Mouse (Mus musculus): ENCODE measurements around the gene Rnf212b.

Gene Rnf212b

DNA sequence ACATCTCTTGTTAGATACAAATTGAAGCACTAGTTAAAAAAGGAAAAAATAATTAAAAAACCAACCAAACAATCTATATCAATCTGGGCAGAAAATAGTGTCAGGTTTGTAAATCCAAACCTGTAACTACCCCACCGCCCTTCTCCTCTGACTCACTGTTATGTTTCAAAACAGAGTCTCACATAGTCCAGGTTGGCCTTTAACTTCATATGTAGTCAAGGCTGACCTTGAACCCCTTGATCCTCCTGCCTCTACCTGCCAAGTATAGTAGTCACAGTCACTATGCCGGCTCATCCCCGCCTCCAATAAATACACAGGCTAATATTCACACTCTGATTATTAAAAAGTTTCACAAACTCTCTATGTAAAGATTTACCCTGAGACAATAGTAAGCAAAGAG is 41.8 kb downstream of the Rnf212b start:
- TF ChIP-seq GATA4 (IDR thresholded peaks at IDR 0.05; ENCODE audit: insufficient replicate concordance, low read length): no peak

DNA sequence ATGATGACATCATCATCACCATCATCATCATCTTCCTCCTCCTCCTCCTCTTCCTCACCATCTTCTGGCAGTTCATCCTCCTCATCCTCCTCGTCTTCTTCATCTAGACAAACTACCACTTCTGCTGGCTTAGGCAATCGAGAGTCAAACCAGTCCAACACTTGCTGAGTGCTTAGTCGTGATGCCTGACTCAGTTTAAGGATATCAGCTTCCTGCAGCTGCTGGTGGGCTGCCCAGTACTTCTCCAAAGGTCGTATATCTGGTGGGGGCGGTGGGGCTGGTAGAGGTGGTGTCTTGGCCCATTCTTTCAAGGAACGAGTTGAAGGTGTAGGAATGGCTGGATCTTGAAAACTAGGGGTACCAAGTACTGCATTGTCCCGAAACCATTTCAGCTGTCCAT is 42.8 kb downstream of the Rnf212b start:
- no peak for TF ChIP-seq GATA4 (IDR thresholded peaks at IDR 0.05; ENCODE audit: insufficient replicate concordance, low read length)

DNA sequence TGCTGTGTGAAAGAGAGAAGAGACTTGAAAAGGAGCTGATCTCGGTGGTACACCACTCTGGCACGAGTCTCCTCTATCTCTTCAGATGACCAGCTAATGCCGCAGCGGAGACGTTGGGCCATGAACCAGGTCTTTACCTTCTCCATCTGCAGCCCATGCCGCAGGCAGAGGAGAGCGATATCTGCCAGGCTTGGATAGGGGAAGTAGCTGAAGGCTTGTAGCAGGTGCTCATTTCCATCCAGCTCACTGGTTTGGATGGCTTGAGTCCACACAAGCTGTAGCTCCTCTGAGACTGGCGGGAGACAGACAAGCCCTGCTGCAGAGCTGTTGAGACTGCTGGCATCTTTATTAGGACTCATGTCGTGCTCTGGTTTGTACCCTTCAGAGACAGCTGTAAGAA is 44.0 kb downstream of the Rnf212b start:
- no peak for TF ChIP-seq GATA4 (IDR thresholded peaks at IDR 0.05; ENCODE audit: insufficient replicate concordance, low read length)

DNA sequence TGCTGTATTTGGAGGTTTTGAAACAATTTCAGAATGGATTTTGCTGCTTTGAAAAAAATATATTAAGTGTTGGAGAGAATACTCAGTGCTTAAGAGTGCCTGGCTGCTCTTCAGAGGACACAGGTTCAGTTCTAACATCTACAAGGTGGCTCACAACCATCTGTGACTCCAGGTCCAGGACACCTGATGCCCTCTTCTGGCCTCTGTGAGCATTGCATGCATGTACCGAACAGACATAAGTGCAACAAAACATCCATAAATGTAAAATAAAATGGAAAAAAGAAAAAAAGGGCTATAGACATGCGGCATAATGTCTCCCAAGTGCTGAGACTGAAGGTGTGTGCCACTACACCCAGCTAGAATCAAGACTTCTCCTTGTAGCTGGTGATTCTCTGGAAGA is 46.6 kb downstream of the Rnf212b start:
- no peak for TF ChIP-seq GATA4 (IDR thresholded peaks at IDR 0.05; ENCODE audit: insufficient replicate concordance, low read length)

DNA sequence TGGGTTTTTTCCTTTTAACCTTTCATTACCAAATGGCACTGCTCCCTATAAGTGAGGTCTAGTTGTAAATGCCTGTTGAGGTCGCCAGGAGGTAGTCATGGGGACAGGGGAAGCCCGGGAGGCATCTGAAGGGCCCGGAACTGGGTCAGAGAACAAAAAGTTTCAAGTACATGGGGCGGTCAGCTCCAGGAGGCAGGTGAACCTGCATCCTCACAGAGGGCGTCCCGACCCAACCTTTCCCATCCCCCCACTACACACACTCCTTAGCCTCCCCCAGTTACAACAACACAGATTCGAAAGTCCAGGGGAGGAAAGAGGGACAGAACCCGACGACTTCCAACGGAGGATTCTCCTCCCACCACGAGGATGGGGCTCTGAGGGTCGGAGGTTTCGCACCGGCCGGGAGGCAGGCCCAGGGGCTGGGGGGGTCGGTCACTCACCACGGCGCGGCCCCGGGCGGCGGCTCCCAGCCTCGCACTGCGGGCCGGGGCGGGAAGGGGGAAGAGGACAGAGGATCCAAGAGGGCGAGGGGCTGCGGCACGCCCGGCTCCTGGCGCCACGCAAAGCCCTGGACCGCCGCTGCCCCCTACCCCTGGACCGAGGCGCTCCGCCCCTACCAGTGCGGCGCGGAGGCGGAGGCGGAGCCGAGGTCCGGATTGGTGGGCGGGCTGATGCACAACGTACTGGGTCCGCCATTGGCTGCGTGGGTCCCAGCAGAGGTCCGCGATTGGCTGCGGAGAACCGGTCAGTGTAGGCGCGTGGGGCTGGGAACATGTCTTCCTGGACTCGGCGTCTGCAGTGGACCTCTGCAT is 49.8 kb downstream of the Rnf212b start:
- TF ChIP-seq GATA4 (IDR thresholded peaks at IDR 0.05; ENCODE audit: insufficient replicate concordance, low read length): no peak

DNA sequence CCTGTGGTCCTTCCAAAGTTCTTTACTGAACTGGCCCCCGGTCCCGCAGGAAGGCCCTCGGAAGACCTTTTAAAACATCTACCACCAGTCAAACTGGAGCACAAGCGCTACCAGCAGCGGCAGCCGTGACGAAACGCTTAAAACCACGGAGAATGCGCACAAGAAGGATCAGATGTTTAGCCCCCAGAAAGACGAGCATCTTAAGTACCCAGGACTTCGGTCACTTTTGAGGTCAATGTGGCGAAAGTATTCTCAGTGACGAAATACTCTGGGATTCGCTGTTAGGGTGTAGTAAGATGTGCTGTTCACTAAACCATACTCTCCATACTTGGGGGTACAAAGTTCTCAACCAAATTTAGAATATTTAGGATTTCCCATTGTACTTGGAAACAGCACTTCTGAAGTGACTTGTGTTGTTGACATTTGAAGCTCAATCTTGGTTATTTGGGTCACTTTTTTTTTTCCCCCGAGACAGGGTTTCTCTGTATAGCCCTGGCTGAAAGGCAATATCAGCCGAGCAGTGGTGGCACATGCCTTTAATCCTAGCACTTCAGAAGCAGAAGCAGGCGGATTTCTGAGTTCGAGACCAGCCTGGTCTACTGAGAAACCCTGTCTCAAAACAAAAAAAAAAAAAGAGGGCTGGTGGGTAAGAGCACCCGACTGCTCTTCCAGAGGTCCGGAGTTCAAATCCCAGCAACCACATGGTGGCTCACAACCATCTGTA is 50.5 kb downstream of the Rnf212b start:
- no peak for TF ChIP-seq GATA4 (IDR thresholded peaks at IDR 0.05; ENCODE audit: insufficient replicate concordance, low read length)

DNA sequence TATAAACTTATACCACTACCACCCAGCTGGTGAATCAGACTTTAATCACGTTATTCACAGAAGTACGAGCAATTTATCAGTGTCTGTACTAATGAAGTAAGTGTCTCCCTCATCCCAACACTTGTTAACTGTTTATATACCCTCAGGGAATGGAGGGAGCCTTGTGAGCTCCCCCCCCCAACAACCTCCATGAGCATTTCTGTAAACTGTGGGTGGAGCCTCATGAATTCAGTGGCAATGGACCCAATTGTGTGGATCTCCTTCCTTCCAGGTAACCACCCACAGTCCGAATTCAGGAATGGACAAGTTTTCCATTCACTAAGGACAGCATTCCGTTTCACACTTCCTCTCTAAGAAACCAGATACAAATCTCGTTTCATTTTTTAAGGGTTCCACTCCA is 51.7 kb downstream of the Rnf212b start:
- no peak for TF ChIP-seq GATA4 (IDR thresholded peaks at IDR 0.05; ENCODE audit: insufficient replicate concordance, low read length)

DNA sequence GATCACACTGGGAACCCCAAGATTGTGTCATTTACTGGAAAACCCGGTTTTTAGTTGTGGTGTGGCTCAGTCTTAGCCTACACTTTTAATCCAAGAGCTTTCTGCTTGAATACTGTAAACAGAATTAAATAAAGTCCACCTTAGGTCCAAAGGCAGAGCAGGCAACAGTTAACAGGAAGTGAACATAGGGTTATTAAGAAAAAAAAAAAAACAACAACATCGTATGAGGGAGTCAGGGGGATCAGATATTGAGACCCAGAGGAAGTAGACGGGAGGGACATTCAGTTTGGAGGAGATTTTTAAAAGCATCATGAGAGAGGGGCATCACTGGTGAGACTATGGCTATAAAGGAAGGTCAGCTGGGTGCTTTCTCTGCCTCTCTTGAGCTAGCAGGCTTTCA is 52.3 kb downstream of the Rnf212b start:
- no peak for TF ChIP-seq GATA4 (IDR thresholded peaks at IDR 0.05; ENCODE audit: insufficient replicate concordance, low read length)

DNA sequence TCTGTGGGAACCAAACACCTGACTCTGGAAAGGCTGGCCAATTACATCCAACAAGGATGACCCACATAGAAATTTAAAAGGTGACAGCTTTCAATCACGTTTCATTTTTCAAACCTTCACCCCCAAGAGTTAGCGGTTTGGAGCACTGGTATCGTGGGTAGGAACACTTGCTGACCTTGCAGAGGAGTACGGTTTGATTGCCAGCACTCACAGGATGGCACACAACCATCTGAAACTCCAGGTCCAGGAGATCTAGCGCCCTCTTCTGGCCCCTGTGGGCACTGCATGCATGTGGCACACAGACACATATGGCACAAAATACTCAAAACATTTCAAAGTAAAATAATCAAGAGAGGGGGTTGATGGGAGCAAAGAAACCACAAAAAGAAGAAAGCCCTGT is 53.0 kb downstream of the Rnf212b start:
- no peak for TF ChIP-seq GATA4 (IDR thresholded peaks at IDR 0.05; ENCODE audit: insufficient replicate concordance, low read length)

DNA sequence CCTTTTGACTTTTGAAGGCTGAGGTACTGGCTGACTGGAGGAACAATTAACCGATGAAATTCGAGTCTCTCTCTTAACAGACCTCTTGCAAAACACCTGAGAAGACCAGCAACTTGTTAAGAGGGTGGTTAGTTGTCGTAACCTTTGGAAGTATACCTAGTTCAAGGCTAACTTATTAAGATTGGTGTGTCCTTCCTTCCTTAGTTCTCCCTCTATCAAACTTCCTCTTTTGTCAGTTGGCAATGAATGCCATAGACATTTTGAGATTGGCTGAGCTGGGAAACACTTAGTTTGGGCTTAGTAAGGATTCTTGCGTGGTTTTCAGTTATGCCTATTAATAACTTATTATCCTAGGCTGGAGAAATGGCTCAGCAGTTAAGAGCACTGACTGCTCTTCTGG is 54.1 kb downstream of the Rnf212b start:
- TF ChIP-seq GATA4 (IDR thresholded peaks at IDR 0.05; ENCODE audit: insufficient replicate concordance, low read length): no peak

DNA sequence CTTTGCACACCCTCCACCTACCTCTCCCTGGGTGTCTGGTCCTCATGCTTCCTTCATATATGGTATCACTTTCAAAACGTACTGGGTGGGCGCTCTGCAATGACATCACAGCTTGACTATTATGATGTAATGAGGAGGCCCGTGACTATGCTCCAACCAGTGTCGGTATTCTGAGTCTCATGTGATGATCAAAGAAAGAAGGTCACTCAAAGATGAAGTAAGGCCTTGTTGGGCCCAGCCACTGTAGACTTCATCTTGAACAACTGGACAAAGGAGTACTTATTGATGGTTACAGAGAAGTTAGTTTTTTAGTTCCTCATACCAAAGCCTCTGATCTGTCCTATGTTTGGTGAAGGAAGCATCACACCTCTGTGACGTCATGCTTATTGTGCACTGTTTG is 56.9 kb downstream of the Rnf212b start, which contains the start of gene Homez:
Homez (minus strand) TSS at position 101 of the 400 bp plus-strand sequence.
- TF ChIP-seq GATA4 (IDR thresholded peaks at IDR 0.05; ENCODE audit: insufficient replicate concordance, low read length): no peak

DNA sequence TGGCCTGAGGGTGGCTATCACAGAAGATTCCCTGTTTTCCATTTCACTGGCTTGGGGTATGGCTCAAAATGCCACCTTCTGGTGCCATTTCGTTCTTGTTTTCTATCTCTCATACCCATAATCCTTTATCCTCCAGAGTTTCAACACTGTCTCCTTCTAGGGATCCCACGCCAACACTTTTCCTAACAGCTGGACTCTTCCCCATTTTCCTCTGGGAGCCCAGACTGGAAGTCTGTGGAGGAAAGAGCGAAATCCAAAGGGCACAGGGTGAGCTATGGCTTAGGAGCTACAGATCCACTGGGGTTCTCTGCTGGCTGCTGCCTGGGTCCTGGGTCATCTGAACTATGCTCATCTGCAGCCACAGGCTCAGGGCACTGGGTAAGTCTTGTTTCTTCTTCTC is 60.2 kb downstream of the Rnf212b start:
- TF ChIP-seq GATA4 (IDR thresholded peaks at IDR 0.05; ENCODE audit: insufficient replicate concordance, low read length): no peak

DNA sequence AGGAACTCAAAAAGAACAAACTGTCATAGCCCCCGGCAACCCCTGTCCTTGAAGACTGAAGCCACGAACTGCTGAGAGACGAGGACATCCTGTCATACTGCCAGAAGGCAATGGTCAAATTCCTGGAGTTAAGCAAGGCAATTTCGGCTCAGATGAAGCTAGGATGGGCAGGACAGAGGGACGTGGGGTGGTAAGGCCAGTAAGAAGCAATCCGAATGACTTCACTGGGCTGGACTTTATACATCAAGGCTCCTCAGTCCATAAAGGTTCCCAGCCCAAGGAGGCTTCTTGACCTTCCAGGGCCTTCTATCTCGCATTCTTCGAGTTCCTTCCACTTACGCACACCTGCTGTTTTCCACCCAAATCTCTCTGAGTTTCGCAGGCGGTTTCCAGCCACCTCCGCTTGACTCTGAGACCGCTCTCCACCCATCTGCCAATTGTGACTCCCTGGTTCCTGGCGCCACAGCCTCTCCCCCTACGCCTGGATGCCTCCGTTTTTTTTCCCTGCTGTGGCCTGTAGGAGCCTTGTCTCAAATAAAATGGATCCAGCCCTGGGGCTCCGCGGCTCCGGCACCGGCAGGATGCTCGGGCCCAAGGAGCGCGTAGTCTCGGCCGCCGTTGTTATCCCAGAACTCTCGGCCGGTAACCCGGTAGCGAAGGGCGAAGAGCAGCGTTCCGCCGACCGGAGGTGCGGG is 62.0 kb downstream of the Rnf212b start:
- TF ChIP-seq GATA4 (IDR thresholded peaks at IDR 0.05; ENCODE audit: insufficient replicate concordance, low read length): no peak

DNA sequence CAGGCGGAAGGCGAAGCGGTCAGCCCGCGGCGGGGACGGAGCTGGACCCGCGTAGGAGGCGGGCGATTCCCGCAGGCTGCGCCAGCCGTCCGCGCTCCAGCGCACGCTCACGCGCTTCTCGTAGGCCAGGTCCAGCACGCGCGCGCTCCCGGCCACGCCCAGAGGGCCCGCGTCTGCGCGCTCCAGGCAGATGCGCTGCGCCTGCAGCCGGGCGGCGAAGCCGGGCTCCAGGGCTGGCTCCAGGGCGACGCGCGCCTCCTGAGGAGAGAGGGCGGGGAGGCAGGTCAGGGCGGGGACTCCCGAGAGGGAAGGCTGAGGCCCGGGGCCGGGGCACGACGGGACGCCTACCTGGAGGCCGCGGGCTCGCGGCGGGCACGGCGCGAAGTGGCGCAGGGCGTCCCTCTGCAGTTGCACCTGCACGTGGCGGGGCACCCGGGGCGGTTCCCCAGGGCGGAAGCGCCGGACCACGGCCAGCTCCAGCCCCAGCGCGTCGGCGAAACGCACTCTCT is 62.7 kb downstream of the Rnf212b start:
- TF ChIP-seq GATA4 (IDR thresholded peaks at IDR 0.05; ENCODE audit: insufficient replicate concordance, low read length): no peak

DNA sequence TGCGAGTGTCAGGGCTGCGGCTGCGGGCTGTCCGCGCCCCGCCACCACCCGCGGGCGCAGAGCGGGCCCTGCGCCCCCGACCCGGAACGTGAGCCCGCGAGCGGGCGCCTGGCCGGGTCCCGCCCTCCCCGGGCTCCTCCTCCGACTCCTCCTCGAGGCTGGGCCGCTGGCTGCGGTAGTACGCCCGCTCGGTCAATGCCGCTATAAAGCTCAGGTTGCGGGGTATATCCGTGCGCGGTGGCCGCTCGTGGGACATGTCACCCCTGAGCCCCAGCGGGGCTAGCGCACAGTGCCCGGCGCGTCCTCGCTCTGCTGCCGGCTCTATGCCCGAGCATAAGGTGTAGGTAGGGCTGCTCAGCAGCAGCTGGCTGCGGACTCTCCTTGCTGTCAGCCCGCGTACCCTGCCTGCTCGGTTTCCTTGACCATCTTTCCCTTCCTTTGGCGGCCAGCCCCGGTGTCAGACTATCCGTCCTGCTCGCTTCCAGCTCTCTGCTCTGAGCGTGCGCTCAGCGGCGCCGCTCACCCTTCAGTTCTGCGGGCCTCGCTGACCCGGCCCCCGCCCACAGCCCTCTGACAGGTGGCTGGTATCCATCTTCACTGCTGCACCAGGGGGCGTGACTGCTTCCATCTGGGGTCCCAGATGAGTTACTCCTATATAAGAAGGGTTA is 63.2 kb downstream of the Rnf212b start, which contains the start of gene Ppp1r3e:
Ppp1r3e (minus strand) TSS at position 503 of the 668 bp plus-strand sequence.
- TF ChIP-seq GATA4 (IDR thresholded peaks at IDR 0.05; ENCODE audit: insufficient replicate concordance, low read length): no peak

Data from liver, adult (tissue).